Mouse (Mus musculus) myocyte (in vitro differentiated cells): ENCODE measurements around the gene Ftsj1. TPM values are rescaled to one million over a fixed set of nuclear protein-coding genes. Genes with fewer than 3 reads are reported as not detected.

Experiments used
- H3K27me3 ChIP-seq: one replicate; pipeline ENCODE4 v1.6.1; 2011; ENCODE audit not compliant: control insufficient read depth, insufficient read depth, insufficient read length
- H3K36me3 ChIP-seq: one replicate; pipeline ENCODE4 v1.6.1; 2011; ENCODE audit not compliant: control insufficient read depth, insufficient read depth
- H3K4me2 ChIP-seq: one replicate; pipeline ENCODE4 v1.6.1; 2011; ENCODE audit warnings: low read depth, control low read depth
- H3K4me3 ChIP-seq: one replicate; pipeline ENCODE4 v1.5.1; 2011; ENCODE audit warnings: mild to moderate bottlenecking, control low read depth, moderate library complexity
- H3K79me2 ChIP-seq: one replicate; pipeline ENCODE4 v1.6.1; 2011; ENCODE audit not compliant: control insufficient read depth, insufficient read depth
- H3ac ChIP-seq: one replicate; pipeline ENCODE4 v1.6.1; 2011; ENCODE audit not compliant: control insufficient read depth, insufficient read length
- CEBPB ChIP-seq: IDR thresholded peaks from 2 replicates; pipeline ENCODE4 v1.6.1; 2011; ENCODE audit warnings: mild to moderate bottlenecking, moderate library complexity; ENCODE audit not compliant: poor library complexity, insufficient read depth, severe bottlenecking
- E2F4 ChIP-seq: IDR thresholded peaks from one replicate; pipeline ENCODE4 v1.6.1; 2011; ENCODE audit warnings: mild to moderate bottlenecking, control low read depth, moderate library complexity; ENCODE audit not compliant: insufficient read depth
- MAX ChIP-seq: IDR thresholded peaks from one replicate; pipeline ENCODE4 v1.6.1; 2011; ENCODE audit warnings: low read depth, mild to moderate bottlenecking, control low read depth
- MYOD1 ChIP-seq, 3 experiments: IDR thresholded peaks; one replicate each; pipeline ENCODE4 v1.6.1; 2011; ENCODE audit warnings: control low read depth in 2 of 3, low read depth in 2 of 3, mild to moderate bottlenecking in 2 of 3, moderate library complexity in 1 of 3; ENCODE audit not compliant: insufficient read length in 2 of 3, control insufficient read depth in 1 of 3
- MYOG ChIP-seq, 3 experiments: IDR thresholded peaks; one replicate each; pipeline ENCODE4 v1.6.1; 2011; ENCODE audit warnings: control low read depth in 2 of 3, low read depth in 2 of 3, mild to moderate bottlenecking in 2 of 3; ENCODE audit not compliant: insufficient read length in 2 of 3, control insufficient read depth in 1 of 3, insufficient read depth in 1 of 3
- POLR2A ChIP-seq: IDR thresholded peaks from one replicate; pipeline ENCODE4 v1.6.1; 2011; ENCODE audit warnings: low read depth, mild to moderate bottlenecking, control low read depth, moderate library complexity; ENCODE audit not compliant: insufficient read length
- POLR2AphosphoS2 ChIP-seq: IDR thresholded peaks from one replicate; pipeline ENCODE4 v1.6.1; 2011; ENCODE audit warnings: low read depth, control low read depth; ENCODE audit not compliant: insufficient read length
- REST ChIP-seq: IDR thresholded peaks from one replicate; pipeline ENCODE4 v1.6.1; 2011; ENCODE audit warnings: mild to moderate bottlenecking, control low read depth, moderate library complexity; ENCODE audit not compliant: insufficient read depth, insufficient read length
- SRF ChIP-seq: IDR thresholded peaks from one replicate; pipeline ENCODE4 v1.6.1; 2011; ENCODE audit warnings: low read depth; ENCODE audit not compliant: control insufficient read depth, insufficient read length
- TCF12 ChIP-seq: IDR thresholded peaks from one replicate; pipeline ENCODE4 v1.6.1; 2011; ENCODE audit warnings: mild to moderate bottlenecking, control low read depth; ENCODE audit not compliant: poor library complexity, insufficient read depth, severe bottlenecking
- TCF3 ChIP-seq: IDR thresholded peaks from one replicate; pipeline ENCODE4 v1.6.1; 2011; ENCODE audit warnings: low read depth, control low read depth; ENCODE audit not compliant: insufficient read length
- USF1 ChIP-seq: IDR thresholded peaks from one replicate; pipeline ENCODE4 v1.6.1; 2011; ENCODE audit warnings: low read depth, mild to moderate bottlenecking, control low read depth, moderate library complexity
- polyA plus RNA-seq: library from polyadenylated mRNA; unstranded; fragments of >200 nt; fragmentation: generic; extraction: Trizol; gene quantifications from one replicate; pipeline ENCODE4 v1.2.1, GENCODE M21; 2012; ENCODE audit warnings: missing spikeins

Gene Ftsj1
- polyA plus RNA-seq, 1 experiment, result 32.6 TPM

GRCm38 (mm10) chrX:8209720-8210119, 42.5 kb downstream of the Ftsj1 start:
- Histone ChIP-seq H3ac (no peak overlapping the region), H3K4me3 (no peak overlapping the region), H3K27me3 (no peaks in the 10 kb centered on the region), H3K4me2 (no peak overlapping the region), H3K36me3 (no peaks in the 10 kb centered on the region), H3K79me2 (no peaks in the 10 kb centered on the region)
- TF ChIP-seq MYOD1 (IDR thresholded peaks at IDR 0.05; ENCODE audit: control insufficient read depth in 1 of 3, insufficient read length in 2 of 3, low read depth in 2 of 3) (no peak), USF1 (no peak), MYOG (IDR thresholded peaks at IDR 0.05; ENCODE audit: control insufficient read depth in 1 of 3, insufficient read depth in 1 of 3, insufficient read length in 2 of 3, low read depth in 2 of 3) (no peak), MAX (no peak), CEBPB (no peak)

DNA sequence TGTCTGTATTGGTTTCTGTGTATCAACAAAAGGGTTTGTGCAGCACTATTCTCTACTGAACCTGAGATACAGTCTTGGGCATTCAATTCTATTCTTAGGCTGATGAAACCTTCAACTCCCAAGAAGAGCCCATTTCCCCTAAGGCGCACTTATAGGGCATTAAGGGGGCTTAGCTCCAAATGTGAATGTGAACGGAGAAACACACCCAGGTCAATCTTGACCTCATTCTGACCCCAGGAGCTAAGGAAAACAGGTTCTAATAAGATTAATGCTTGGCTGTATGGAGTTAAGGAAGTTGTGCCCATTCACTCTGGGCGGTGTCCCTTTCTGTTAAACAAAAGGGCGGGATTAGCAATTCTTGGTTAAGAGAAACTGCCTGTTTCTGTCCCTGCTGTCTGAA, 45.0 kb downstream of the Ftsj1 start:
- TF ChIP-seq E2F4 (no peak), MYOG (IDR thresholded peaks at IDR 0.05; ENCODE audit: control insufficient read depth in 1 of 3, insufficient read depth in 1 of 3, insufficient read length in 2 of 3, low read depth in 2 of 3) (no peak), TCF12 (no peak), MAX (no peak), SRF (no peak), POLR2AphosphoS2 (no peak), TCF3 (no peak), CEBPB (no peak), POLR2A (no peak), MYOD1 (IDR thresholded peaks at IDR 0.05; ENCODE audit: control insufficient read depth in 1 of 3, insufficient read length in 2 of 3, low read depth in 2 of 3) (no peak), USF1 (no peak), REST (no peak)
- Histone ChIP-seq H3K4me2 (peak overlapping the region; percentile 88), H3K79me2 (no peaks in the 10 kb centered on the region)

DNA sequence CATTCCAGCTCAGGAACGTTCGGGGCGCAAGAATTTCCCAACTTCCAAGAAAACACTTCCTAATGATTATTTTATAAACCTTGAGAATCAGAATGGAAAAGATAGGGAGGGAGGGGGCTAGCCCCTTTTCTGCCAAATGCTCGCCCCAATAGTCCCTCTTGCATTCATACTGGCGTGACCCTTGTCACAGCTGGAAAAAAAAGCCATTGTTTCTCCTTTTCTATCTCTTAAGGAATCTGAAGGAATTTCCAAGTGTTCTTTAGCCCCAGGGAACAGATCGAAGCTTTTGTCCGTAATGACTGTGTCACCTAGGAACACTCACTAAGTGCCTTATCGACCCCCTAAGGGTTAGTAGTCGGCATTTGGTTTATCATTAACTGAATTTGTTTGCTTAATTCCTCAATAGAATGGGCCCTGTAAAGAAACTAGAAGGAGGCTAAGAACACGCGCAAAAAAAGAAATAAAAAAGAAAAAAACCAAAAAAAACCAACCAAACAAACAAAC, 45.5 kb downstream of the Ftsj1 start:
- Histone ChIP-seq H3K79me2 (no peaks in the 10 kb centered on the region), H3ac (peak overlapping the region; percentile 22), H3K4me2 (peak overlapping the region; percentile 88), H3K27me3 (no peaks in the 10 kb centered on the region), H3K4me3 (peak overlapping the region; percentile 41), H3K36me3 (no peaks in the 10 kb centered on the region)
- TF ChIP-seq TCF12 (no peak), POLR2A (no peak), E2F4 (no peak), MYOD1 (IDR thresholded peaks at IDR 0.05; ENCODE audit: control insufficient read depth in 1 of 3, insufficient read length in 2 of 3, low read depth in 2 of 3) (no peak), POLR2AphosphoS2 (no peak), REST (no peak), MYOG (IDR thresholded peaks at IDR 0.05; ENCODE audit: control insufficient read depth in 1 of 3, insufficient read depth in 1 of 3, insufficient read length in 2 of 3, low read depth in 2 of 3) (no peak), SRF (no peak), CEBPB (no peak), USF1 (no peak), TCF3 (no peak)

More for the DNA sequence above, 45.0 kb downstream of the Ftsj1 start:
- Histone ChIP-seq H3K27me3 (no peaks in the 10 kb centered on the region), H3K4me3 (peak overlapping the region; percentile 41), H3K36me3 (no peaks in the 10 kb centered on the region), H3ac (no peak overlapping the region)

DNA sequence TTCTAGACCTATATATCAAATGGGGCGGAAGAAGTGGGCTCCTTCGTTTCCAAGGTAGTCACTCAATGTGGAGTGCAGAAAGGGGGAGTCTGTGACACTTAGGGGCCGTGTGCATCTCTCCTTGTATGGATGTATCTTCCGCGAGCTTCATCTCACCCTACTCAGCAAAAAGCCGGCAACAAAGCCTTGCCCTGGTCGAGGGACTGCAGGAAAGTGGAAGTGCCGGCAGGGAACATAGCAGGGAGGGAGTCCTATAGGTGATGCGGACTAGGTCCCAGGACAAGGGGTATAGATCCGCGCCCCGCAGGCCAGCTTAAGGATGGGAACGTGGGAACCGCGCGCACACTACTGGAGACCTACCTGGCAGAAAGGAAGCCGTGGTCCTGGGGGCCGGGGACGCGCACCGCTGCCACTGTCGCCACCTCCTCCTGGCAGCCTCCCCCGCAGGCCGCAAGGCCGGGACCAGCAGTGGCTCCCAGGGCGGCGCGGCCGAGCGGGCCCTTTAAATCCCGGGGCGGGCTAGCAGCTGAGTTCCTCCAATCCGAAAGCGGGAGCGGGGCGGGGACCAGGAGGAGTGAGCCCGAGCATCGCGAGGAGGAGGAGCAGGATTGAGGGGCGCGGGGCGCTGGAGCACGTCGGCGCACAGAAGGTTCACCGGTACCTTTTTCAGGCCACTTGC, 46.1 kb downstream of the Ftsj1 start, which contains the start of gene Porcn:
Gene Porcn (minus strand): TSS at position 511 of the 679 bp plus-strand sequence.
- H3K27me3 ChIP-seq, result no peaks in the 10 kb centered on the region
- peak within 1 kb of the TSS; percentile 88 for H3K4me2 ChIP-seq
- TF ChIP-seq POLR2AphosphoS2 (peak; percentile 92), CEBPB (no peak), TCF3 (no peak), SRF (no peak), MYOG (IDR thresholded peaks at IDR 0.05; ENCODE audit: control insufficient read depth in 1 of 3, insufficient read depth in 1 of 3, insufficient read length in 2 of 3, low read depth in 2 of 3) (peak in 1 of 3 experiments; percentile 3), POLR2A (peak; percentile 95)
- H3K4me3 ChIP-seq, result peak within 1 kb of the TSS; percentile 41
- H3K36me3 ChIP-seq, result no peaks in the 10 kb centered on the region
- peak within 1 kb of the TSS; percentile 22 for H3ac ChIP-seq
- no peaks in the 10 kb centered on the region for H3K79me2 ChIP-seq

- Histone ChIP-seq H3K4me3 (peak overlapping the region; percentile 41), H3K4me2 (peak overlapping the region; percentile 60), H3K36me3 (no peaks in the 10 kb centered on the region), H3ac (peak overlapping the region; percentile 22), H3K79me2 (no peaks in the 10 kb centered on the region), H3K27me3 (no peaks in the 10 kb centered on the region)
- no peak for TF ChIP-seq CEBPB
- TF ChIP-seq USF1, result no peak
- no peak for TF ChIP-seq POLR2AphosphoS2
- TF ChIP-seq SRF, result no peak
- no peak for TF ChIP-seq MYOG (IDR thresholded peaks at IDR 0.05; ENCODE audit: control insufficient read depth in 1 of 3, insufficient read depth in 1 of 3, insufficient read length in 2 of 3, low read depth in 2 of 3)
- TF ChIP-seq REST, result no peak
Measured at GRCm38 (mm10) chrX:8205551-8205950, 46.7 kb downstream of the Ftsj1 start.
